Mouse (Mus musculus) thymus, postnatal 10 days (tissue): ENCODE data around the gene Mrpl52.

Experiments used
- DNase-seq, 2 experiments: peaks; one replicate each; pipeline ENCODE4 v3.0.0; 2021; ENCODE audit warnings: low spot score in 2 of 2

The Mrpl52 gene

GRCm38 (mm10) chr14:54426689-54427398, at the start of gene Mrpl52:
TSS of gene Mrpl52 (plus strand) at chr14:54426909.
- DNase-seq: peak; percentile 82 to 86

GRCm38 (mm10) chr14:54377166-54377565, 49.5 kb upstream of the Mrpl52 start:
- DNase-seq: no peak

- no peak for DNase-seq
These were observed 47.1 kb upstream of the Mrpl52 start for GRCm38 (mm10) chr14:54379571-54379970.

GRCm38 (mm10) chr14:54380616-54381015, 46.1 kb upstream of the Mrpl52 start:
- DNase-seq: no peak

- DNase-seq: no peak
These were observed 44.9 kb upstream of the Mrpl52 start for GRCm38 (mm10) chr14:54381816-54382215.

GRCm38 (mm10) chr14:54382641-54383040, 44.1 kb upstream of the Mrpl52 start:
- no peak for DNase-seq

GRCm38 (mm10) chr14:54383355-54383771, 43.3 kb upstream of the Mrpl52 start:
- DNase-seq: no peak

GRCm38 (mm10) chr14:54384396-54384795, 42.3 kb upstream of the Mrpl52 start:
- no peak for DNase-seq

GRCm38 (mm10) chr14:54385968-54386618, 40.6 kb upstream of the Mrpl52 start:
- no peak for DNase-seq

GRCm38 (mm10) chr14:54387546-54387945, 39.2 kb upstream of the Mrpl52 start:
- no peak for DNase-seq

GRCm38 (mm10) chr14:54390843-54391242, 35.9 kb upstream of the Mrpl52 start:
- DNase-seq: no peak

- no peak for DNase-seq
These were observed 32.9 kb upstream of the Mrpl52 start for GRCm38 (mm10) chr14:54393794-54394193.

GRCm38 (mm10) chr14:54394309-54394708, 32.4 kb upstream of the Mrpl52 start:
- DNase-seq: no peak

- no peak for DNase-seq
These were observed 30.0 kb upstream of the Mrpl52 start for GRCm38 (mm10) chr14:54396685-54397084.

GRCm38 (mm10) chr14:54397872-54398527, 28.7 kb upstream of the Mrpl52 start:
- DNase-seq: no peak

GRCm38 (mm10) chr14:54398528-54398916, 28.2 kb upstream of the Mrpl52 start:
- DNase-seq: no peak

- no peak for DNase-seq
These were observed 27.8 kb upstream of the Mrpl52 start for GRCm38 (mm10) chr14:54398921-54399382.

- DNase-seq: no peak
These were observed 25.0 kb upstream of the Mrpl52 start for GRCm38 (mm10) chr14:54401723-54402122.

GRCm38 (mm10) chr14:54408336-54409056, 18.2 kb upstream of the Mrpl52 start:
- DNase-seq: no peak

GRCm38 (mm10) chr14:54409057-54409645, 17.6 kb upstream of the Mrpl52 start:
- no peak for DNase-seq

GRCm38 (mm10) chr14:54409980-54410810, 16.5 kb upstream of the Mrpl52 start:
- DNase-seq: no peak
